In the genomic region with DNA sequence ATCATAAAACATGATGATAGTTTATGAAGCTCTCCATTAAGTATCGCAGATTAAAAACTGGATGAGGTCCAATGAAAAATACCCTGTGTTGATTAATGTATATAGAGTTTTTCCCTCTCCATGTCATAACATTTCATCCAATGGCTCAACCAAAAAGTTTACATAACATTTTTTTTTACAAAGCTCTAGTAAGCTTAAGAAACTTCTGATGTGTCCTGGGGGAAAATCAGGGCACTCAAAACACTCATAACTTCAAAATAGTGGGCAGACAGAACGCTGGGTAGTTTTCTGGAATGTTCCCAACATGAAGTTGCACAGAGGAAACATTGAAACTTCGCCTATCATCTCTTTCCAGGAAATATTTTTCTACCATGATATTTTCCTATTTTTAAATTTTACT, we compare ENCODE assay signal across 24 mouse cellular contexts.
"Had no signal": no experiment of that assay in that cellular context is flagged by ENCODE, and none has a peak within 500 bp of the region (broad histone marks: within the 10 kb centered on the region; RNA-seq: fewer than 3 reads in every experiment).

No protein-coding gene starts in this region.

- H3K36me3 ChIP-seq: heart, embryonic 13.5 days; heart, embryonic 15.5 days; hindbrain, embryonic 13.5 days; hindbrain, embryonic 15.5 days; kidney, embryonic 15.5 days; limb, embryonic 13.5 days had no signal

- ATAC-seq: forebrain, postnatal 0 days; hindbrain, postnatal 0 days; intestine, embryonic 16.5 days had no signal

- DNase-seq: forebrain, postnatal 0 days; gastrocnemius, postnatal 14 days; gastrocnemius, postnatal 36 days; heart, adult 2 months; heart, postnatal 14 days; heart, postnatal 36 days; kidney, adult 11 months; kidney, adult 2 months; kidney, adult 9 months; kidney, postnatal 14 days; kidney, postnatal 36 days; left cerebral cortex, postnatal 4 days had no signal

- H3K9ac ChIP-seq: forebrain, postnatal 0 days; heart, embryonic 13.5 days; heart, embryonic 15.5 days; hindbrain, embryonic 13.5 days; hindbrain, embryonic 15.5 days; kidney, embryonic 15.5 days; limb, embryonic 13.5 days had no signal

- H3K27me3 ChIP-seq: heart, embryonic 13.5 days; heart, embryonic 15.5 days; hindbrain, embryonic 13.5 days; hindbrain, embryonic 15.5 days; kidney, embryonic 15.5 days had no signal

- H3K4me2 ChIP-seq: heart, embryonic 11.5 days; heart, embryonic 13.5 days; heart, embryonic 15.5 days; hindbrain, embryonic 13.5 days; hindbrain, embryonic 15.5 days; kidney, embryonic 15.5 days; limb, embryonic 13.5 days had no signal

- H3K4me3 ChIP-seq: heart, adult 2 months; heart, embryonic 13.5 days; heart, embryonic 15.5 days; hindbrain, embryonic 13.5 days; hindbrain, embryonic 15.5 days; kidney, embryonic 15.5 days; layer of hippocampus, adult 2 months; left cerebral cortex, adult 2 months; limb, embryonic 13.5 days had no signal

- H3K9me3 ChIP-seq: heart, embryonic 15.5 days; hindbrain, embryonic 13.5 days; hindbrain, embryonic 15.5 days; kidney, embryonic 15.5 days; limb, embryonic 13.5 days had no signal

- H3K4me1 ChIP-seq: heart, embryonic 13.5 days; hindbrain, embryonic 13.5 days; hindbrain, embryonic 15.5 days; kidney, embryonic 15.5 days had no signal

- H3K27ac ChIP-seq: heart, adult 2 months; heart, embryonic 13.5 days; heart, embryonic 15.5 days; hindbrain, embryonic 13.5 days; hindbrain, embryonic 15.5 days; hindbrain, postnatal 0 days; kidney, embryonic 15.5 days; kidney, postnatal 0 days; layer of hippocampus, adult 2 months; left cerebral cortex, adult 2 months; limb, embryonic 13.5 days had no signal
